Mouse (Mus musculus) embryonic fibroblast, embryonic 13.5 days (primary cell): ENCODE data around the gene Akt1.

ENCODE experiments used
- CTCF ChIP-seq: IDR thresholded peaks from 2 replicates; pipeline ENCODE4 v1.5.1; 2011; ENCODE audit warnings: mild to moderate bottlenecking, control low read depth, low read length, moderate library complexity, borderline replicate concordance; ENCODE audit not compliant: insufficient read depth
- POLR2A ChIP-seq: IDR thresholded peaks from 2 replicates; pipeline ENCODE4 v1.6.1; 2011; ENCODE audit warnings: low read depth, mild to moderate bottlenecking, control low read depth, low read length, moderate library complexity

DNA sequence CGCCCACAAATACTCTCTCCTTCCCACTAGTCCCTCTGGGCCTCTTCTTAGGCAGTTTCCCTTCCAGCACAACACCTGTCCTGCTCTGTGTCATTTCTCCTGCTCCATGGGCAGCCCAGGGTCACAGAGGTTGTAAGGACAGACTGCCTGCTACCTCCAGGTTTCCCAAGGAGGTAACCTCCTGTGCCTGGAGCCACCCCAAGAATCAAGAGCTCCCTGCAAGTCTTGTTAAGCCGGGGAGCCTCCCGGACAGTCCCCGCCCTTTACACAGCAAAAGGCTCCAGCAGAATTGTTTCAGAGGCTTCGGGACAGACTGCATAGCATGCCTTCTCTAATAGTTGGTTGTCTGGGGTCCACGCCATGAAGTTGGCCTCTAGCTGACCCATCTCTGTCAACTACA is 48.2 kb downstream of the Akt1 start:
- TF ChIP-seq CTCF (no peak), POLR2A (no peak)
